Mouse (Mus musculus) ES-Bruce4 (cell line): Measurements from ENCODE around the gene Epx.

Experiments used
- CTCF ChIP-seq: IDR thresholded peaks from one replicate; pipeline ENCODE4 v1.8.1; 2011; ENCODE audit warnings: low read depth, low read length
- EP300 ChIP-seq: IDR thresholded peaks from 2 replicates; pipeline ENCODE4 v1.6.1; 2011; ENCODE audit warnings: low read depth, low read length; ENCODE audit not compliant: insufficient read depth
- POLR2A ChIP-seq: IDR thresholded peaks from one replicate; pipeline ENCODE4 v1.8.1; 2011; ENCODE audit warnings: low read length; ENCODE audit not compliant: insufficient read depth

GRCm38 (mm10) chr11:87897287-87897686 is 22.0 kb upstream of the Epx start, which contains the start of gene Olfr463:
- no peak for TF ChIP-seq CTCF
- TF ChIP-seq EP300: no peak
- no peak for TF ChIP-seq POLR2A
